Mouse (Mus musculus): Measurements from ENCODE around the gene Ccdc189. TPM values are rescaled to one million over a fixed set of nuclear protein-coding genes. Genes with fewer than 3 reads are reported as not detected.

The Ccdc189 gene
- polyA plus RNA-seq, 1 experiment from 2014 or later, result 14.5 TPM

DNA sequence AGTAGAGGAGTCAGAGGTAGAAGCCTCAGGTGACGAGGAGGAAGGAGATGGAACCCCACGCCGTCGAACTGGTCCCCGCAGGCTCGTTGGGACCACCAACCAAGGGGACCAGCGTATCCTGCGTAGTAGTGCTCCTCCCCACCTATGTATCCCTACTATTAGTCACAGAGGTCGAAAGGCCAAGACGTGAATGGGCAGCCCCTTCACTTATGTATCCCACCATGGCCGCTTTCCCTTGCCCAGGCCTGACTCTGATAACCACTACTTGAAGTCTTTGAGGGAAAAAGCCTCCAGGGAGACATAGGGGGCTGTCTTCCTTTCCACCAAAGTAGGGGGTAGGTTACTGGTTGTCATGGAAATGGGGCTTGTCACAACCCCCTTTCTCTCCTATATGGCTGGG, 27.8 kb downstream of the Ccdc189 start:
- H3K27ac ChIP-seq (ENCODE audit: low read depth, low read length), result no peak overlapping the region
- no peaks in the 10 kb centered on the region for H3K27me3 ChIP-seq (ENCODE audit: control insufficient read depth, insufficient read depth, low read length)
- no peaks in the 10 kb centered on the region for H3K9me3 ChIP-seq (ENCODE audit: control insufficient read depth, low read length)
- no peak overlapping the region for H3K9ac ChIP-seq (ENCODE audit: low read depth, low read length)
- 95% methylated on average over 11 of the region's 11 CpGs for WGBS
- H3K36me3 ChIP-seq (ENCODE audit: control insufficient read depth, insufficient read depth, low read length), result peaks cover 73% of the 10 kb centered on the region
- ATAC-seq (ENCODE audit: low FRiP score, low TSS enrichment), result no peak
- H3K4me3 ChIP-seq (ENCODE audit: low read length), result no peak overlapping the region
- no peak overlapping the region for H3K4me2 ChIP-seq (replicated peaks; ENCODE audit: low read depth, low read length)
- no peaks in the 10 kb centered on the region; the same call in 1 of the 2 replicates for H3K4me1 ChIP-seq (ENCODE audit: control insufficient read depth, insufficient read depth, low read length)

DNA sequence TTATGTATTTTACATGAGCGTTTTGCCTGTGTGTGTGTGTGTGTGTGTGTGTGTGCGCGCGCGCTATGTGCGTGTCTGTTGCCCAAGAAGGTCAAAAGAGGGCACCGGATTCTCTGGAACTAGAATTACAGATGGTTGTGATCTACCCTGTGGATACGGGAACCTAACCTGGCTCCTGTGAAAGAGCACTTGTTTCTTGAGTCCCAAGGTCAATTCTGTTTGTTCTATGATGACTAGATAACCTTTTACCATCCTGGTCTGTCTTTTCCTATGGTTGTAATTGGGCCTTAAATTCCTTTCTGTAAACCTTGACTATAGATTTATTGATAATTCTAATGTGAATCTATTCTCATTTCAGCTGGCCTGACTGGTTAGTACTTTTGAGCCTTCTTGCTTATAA, 36.8 kb downstream of the Ccdc189 start:
- no peak for ATAC-seq (ENCODE audit: low FRiP score, low TSS enrichment)
- no peaks in the 10 kb centered on the region for H3K27me3 ChIP-seq (ENCODE audit: control insufficient read depth, insufficient read depth, low read length)
- H3K4me3 ChIP-seq (ENCODE audit: low read length), result no peak overlapping the region
- H3K9ac ChIP-seq (ENCODE audit: low read depth, low read length), result no peak overlapping the region
- H3K36me3 ChIP-seq (ENCODE audit: control insufficient read depth, insufficient read depth, low read length), result peaks cover 90% of the 10 kb centered on the region
- H3K27ac ChIP-seq (ENCODE audit: low read depth, low read length), result no peak overlapping the region
- no peak overlapping the region for H3K4me2 ChIP-seq (replicated peaks; ENCODE audit: low read depth, low read length)
- WGBS, result 94% methylated on average over 8 of the region's 8 CpGs
- H3K9me3 ChIP-seq (ENCODE audit: control insufficient read depth, low read length), result no peaks in the 10 kb centered on the region
- no peaks in the 10 kb centered on the region for H3K4me1 ChIP-seq (ENCODE audit: control insufficient read depth, insufficient read depth, low read length)

DNA sequence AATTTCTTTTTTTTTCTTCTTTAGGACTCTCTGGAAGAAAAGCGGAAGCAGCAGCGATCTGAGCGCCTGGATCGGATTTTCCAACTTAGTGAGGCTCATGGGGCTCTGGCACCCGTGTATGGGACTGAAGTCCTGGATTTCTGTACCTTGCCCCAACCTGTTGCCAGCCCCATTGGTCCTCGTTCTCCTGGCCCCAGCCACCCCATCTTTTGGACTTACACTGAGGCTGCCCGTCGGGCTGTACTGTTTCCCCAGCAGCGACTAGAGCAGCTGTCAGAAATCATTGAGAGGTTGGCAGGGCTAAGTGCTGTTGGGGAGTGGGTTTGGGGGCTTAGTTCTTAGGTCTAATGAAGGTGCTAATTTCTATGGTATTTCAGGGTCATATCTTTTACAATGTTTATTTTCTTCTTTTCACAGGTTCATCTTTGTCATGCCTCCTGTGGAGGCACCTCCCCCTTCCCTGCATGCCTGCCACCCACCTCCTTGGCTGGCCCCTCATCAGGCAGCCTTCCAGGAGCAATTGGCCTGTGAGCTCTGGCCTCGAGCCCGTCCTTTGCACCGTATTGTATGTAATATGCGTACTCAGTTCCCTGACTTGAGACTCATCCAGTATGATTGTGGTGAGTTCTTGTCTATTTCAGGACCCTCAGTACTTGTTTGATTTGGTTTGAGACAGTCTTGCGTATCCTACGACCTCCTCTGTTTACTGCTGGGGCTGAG, 39.1 kb downstream of the Ccdc189 start:
- no peaks in the 10 kb centered on the region for H3K4me1 ChIP-seq (ENCODE audit: control insufficient read depth, insufficient read depth, low read length)
- H3K9ac ChIP-seq (ENCODE audit: low read depth, low read length), result no peak overlapping the region
- H3K4me3 ChIP-seq (ENCODE audit: low read length), result no peak overlapping the region
- WGBS, result 90% methylated on average over 15 of the region's 15 CpGs
- H3K27ac ChIP-seq (ENCODE audit: low read depth, low read length), result no peak overlapping the region
- no peak for ATAC-seq (ENCODE audit: low FRiP score, low TSS enrichment)
- no peak overlapping the region for H3K4me2 ChIP-seq (replicated peaks; ENCODE audit: low read depth, low read length)
- peaks cover 90% of the 10 kb centered on the region for H3K36me3 ChIP-seq (ENCODE audit: control insufficient read depth, insufficient read depth, low read length)
- H3K9me3 ChIP-seq (ENCODE audit: control insufficient read depth, low read length), result no peaks in the 10 kb centered on the region
- H3K27me3 ChIP-seq (ENCODE audit: control insufficient read depth, insufficient read depth, low read length), result no peaks in the 10 kb centered on the region

DNA sequence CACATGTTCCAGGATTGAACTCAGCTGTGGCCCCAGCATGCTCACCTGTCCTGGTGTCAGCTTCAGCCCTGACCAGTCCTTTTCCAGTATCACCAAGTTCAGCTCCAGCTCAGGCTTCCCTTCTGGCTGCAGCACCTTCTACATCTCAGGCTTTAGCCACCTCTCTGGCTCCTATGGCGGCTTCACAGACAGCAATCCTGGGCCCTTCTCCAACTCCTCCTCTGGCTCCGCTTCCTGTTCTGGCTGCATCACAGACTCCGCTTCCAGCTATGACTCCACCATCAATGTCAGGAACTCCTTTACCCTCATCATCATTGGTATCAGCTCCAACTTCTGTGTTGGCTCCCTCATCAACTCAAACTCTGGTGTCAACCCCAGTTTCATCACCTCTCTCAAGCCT, 46.7 kb downstream of the Ccdc189 start:
- no peak for ATAC-seq (ENCODE audit: low FRiP score, low TSS enrichment)
- Histone ChIP-seq H3K36me3 (ENCODE audit: control insufficient read depth, insufficient read depth, low read length) (peaks cover 97% of the 10 kb centered on the region), H3K4me2 (replicated peaks; ENCODE audit: low read depth, low read length) (no peak overlapping the region), H3K4me1 (ENCODE audit: control insufficient read depth, insufficient read depth, low read length) (no peaks in the 10 kb centered on the region), H3K9ac (ENCODE audit: low read depth, low read length) (no peak overlapping the region), H3K27ac (ENCODE audit: low read depth, low read length) (no peak overlapping the region), H3K27me3 (ENCODE audit: control insufficient read depth, insufficient read depth, low read length) (no peaks in the 10 kb centered on the region), H3K9me3 (ENCODE audit: control insufficient read depth, low read length) (no peaks in the 10 kb centered on the region), H3K4me3 (ENCODE audit: low read length) (no peak overlapping the region)
- 95% methylated on average over 3 of the region's 3 CpGs for WGBS

Other genes starting within 250 kb of the Ccdc189 start
- 7.0 and 7.6 TPM in 2 replicates for gene Zfp768, start 243.0 kb downstream of the Ccdc189 start, polyA plus RNA-seq (2014; fragmentation: Nextera tagmentation; extraction: Ambion mirVana)
- 5.7 and 8.4 TPM in 2 replicates for gene Zfp747, start 212.5 kb downstream of the Ccdc189 start, polyA plus RNA-seq (2014; fragmentation: Nextera tagmentation; extraction: Ambion mirVana)
- gene 9130019O22Rik, start 201.4 kb downstream of the Ccdc189 start, polyA plus RNA-seq (2014; fragmentation: Nextera tagmentation; extraction: Ambion mirVana), result 2.6 and 7.2 TPM in 2 replicates
- gene E430018J23Rik, start 195.0 kb downstream of the Ccdc189 start, polyA plus RNA-seq (2014; fragmentation: Nextera tagmentation; extraction: Ambion mirVana), result 5.5 and 8.0 TPM in 2 replicates
- gene Zfp764, start 181.8 kb downstream of the Ccdc189 start, polyA plus RNA-seq (2014; fragmentation: Nextera tagmentation; extraction: Ambion mirVana), result 6.8 and 8.8 TPM in 2 replicates
- gene Zfp688, start 166.5 kb downstream of the Ccdc189 start, polyA plus RNA-seq (2014; fragmentation: Nextera tagmentation; extraction: Ambion mirVana), result 26.8 and 27.6 TPM in 2 replicates
- gene Zfp689, start 139.4 kb downstream of the Ccdc189 start, polyA plus RNA-seq (2014; fragmentation: Nextera tagmentation; extraction: Ambion mirVana), result 6.4 and 10.8 TPM in 2 replicates
- 40.9 and 48.4 TPM in 2 replicates for gene Prr14, start 129.0 kb downstream of the Ccdc189 start, polyA plus RNA-seq (2014; fragmentation: Nextera tagmentation; extraction: Ambion mirVana)
- gene Fbrs, start 109.4 kb downstream of the Ccdc189 start, polyA plus RNA-seq (2014; fragmentation: Nextera tagmentation; extraction: Ambion mirVana), result 16.1 and 16.7 TPM in 2 replicates
- 43.0 and 82.3 TPM in 2 replicates for gene Srcap, start 76.6 kb downstream of the Ccdc189 start, polyA plus RNA-seq (2014; fragmentation: Nextera tagmentation; extraction: Ambion mirVana)
- gene Gm42715, start 69.0 kb downstream of the Ccdc189 start, polyA plus RNA-seq (2014; fragmentation: Nextera tagmentation; extraction: Ambion mirVana), result 25.1 and 25.4 TPM in 2 replicates
- gene Tmem265, start 27.2 kb downstream of the Ccdc189 start, polyA plus RNA-seq (2014; fragmentation: Nextera tagmentation; extraction: Ambion mirVana), result 6.3 and 10.0 TPM in 2 replicates
- 37.8 and 39.8 TPM in 2 replicates for gene Phkg2, start 15.3 kb downstream of the Ccdc189 start, polyA plus RNA-seq (2014; fragmentation: Nextera tagmentation; extraction: Ambion mirVana)
- 25.5 and 41.5 TPM in 2 replicates for gene Rnf40, start 172 bp upstream of the Ccdc189 start, polyA plus RNA-seq (2014; fragmentation: Nextera tagmentation; extraction: Ambion mirVana)
- gene Zfp629, start 27.2 kb upstream of the Ccdc189 start, polyA plus RNA-seq (2014; fragmentation: Nextera tagmentation; extraction: Ambion mirVana), result 14.0 and 23.5 TPM in 2 replicates
- gene Bcl7c, start 120.3 kb upstream of the Ccdc189 start, polyA plus RNA-seq (2014; fragmentation: Nextera tagmentation; extraction: Ambion mirVana), result 65.9 and 79.1 TPM in 2 replicates
- 17.5 and 23.7 TPM in 2 replicates for gene Ctf1, start 124.1 kb upstream of the Ccdc189 start, polyA plus RNA-seq (2014; fragmentation: Nextera tagmentation; extraction: Ambion mirVana)
- 0.43 and 0.55 TPM in 2 replicates for gene Ctf2, start 143.6 kb upstream of the Ccdc189 start, polyA plus RNA-seq (2014; fragmentation: Nextera tagmentation; extraction: Ambion mirVana)
- 6.2 and 10.0 TPM in 2 replicates for gene Fbxl19, start 155.9 kb upstream of the Ccdc189 start, polyA plus RNA-seq (2014; fragmentation: Nextera tagmentation; extraction: Ambion mirVana)
- 12.9 and 19.7 TPM in 2 replicates for gene Orai3, start 181.2 kb upstream of the Ccdc189 start, polyA plus RNA-seq (2014; fragmentation: Nextera tagmentation; extraction: Ambion mirVana)
- gene Setd1a, start 188.1 kb upstream of the Ccdc189 start, polyA plus RNA-seq (2014; fragmentation: Nextera tagmentation; extraction: Ambion mirVana), result 32.6 and 34.7 TPM in 2 replicates
- not detected in 2 replicates for gene Gm49388, start 197.0 kb upstream of the Ccdc189 start, polyA plus RNA-seq (2014; fragmentation: Nextera tagmentation; extraction: Ambion mirVana)
- gene Hsd3b7, start 212.0 kb upstream of the Ccdc189 start, polyA plus RNA-seq (2014; fragmentation: Nextera tagmentation; extraction: Ambion mirVana), result 18.0 and 18.7 TPM in 2 replicates
- gene Stx4a, start 235.7 kb upstream of the Ccdc189 start, polyA plus RNA-seq (2014; fragmentation: Nextera tagmentation; extraction: Ambion mirVana), result 22.1 and 34.3 TPM in 2 replicates
- 2.6 and 4.4 TPM in 2 replicates for gene Stx1b, start 236.0 kb upstream of the Ccdc189 start, polyA plus RNA-seq (2014; fragmentation: Nextera tagmentation; extraction: Ambion mirVana)

Measured in kidney, embryonic 14.5 days (tissue).